Mouse (Mus musculus): ENCODE data around the gene Tardbp.

GRCm38 (mm10) chr4:148632013-148632692, 5.3 kb upstream of the Tardbp start:
- TF ChIP-seq POLR2AphosphoS2 (IDR thresholded peaks at IDR 0.05; ENCODE audit: low read depth, low read length) (no peak), JUND (conservative IDR thresholded peaks at IDR 0.05; ENCODE audit: low read depth, low read length) (no peak), CTCF (conservative IDR thresholded peaks at IDR 0.05 in 1 of 2, IDR thresholded peaks at IDR 0.05 in 1 of 2; ENCODE audit: low read depth in 2 of 2, low read length in 2 of 2) (no peak), UBTF (IDR thresholded peaks at IDR 0.05; ENCODE audit: low read depth, low read length) (no peak), ZC3H11A (IDR thresholded peaks at IDR 0.05; ENCODE audit: low read depth, low read length) (no peak), MAX (IDR thresholded peaks at IDR 0.05; ENCODE audit: low read length) (no peak), TCF12 (IDR thresholded peaks at IDR 0.05; ENCODE audit: low read depth, low read length) (peak; percentile 54; the same call in 1 of the 2 replicates), ZMIZ1 (IDR thresholded peaks at IDR 0.05; ENCODE audit: low read depth, low read length) (no peak)
